Mouse (Mus musculus): ENCODE measurements around the gene Itga10. TPM values are rescaled to one million over a fixed set of nuclear protein-coding genes. Genes with fewer than 3 reads are reported as not detected.

Itga10 gene
- polyA plus RNA-seq, 1 experiment = 1.1 TPM

DNA sequence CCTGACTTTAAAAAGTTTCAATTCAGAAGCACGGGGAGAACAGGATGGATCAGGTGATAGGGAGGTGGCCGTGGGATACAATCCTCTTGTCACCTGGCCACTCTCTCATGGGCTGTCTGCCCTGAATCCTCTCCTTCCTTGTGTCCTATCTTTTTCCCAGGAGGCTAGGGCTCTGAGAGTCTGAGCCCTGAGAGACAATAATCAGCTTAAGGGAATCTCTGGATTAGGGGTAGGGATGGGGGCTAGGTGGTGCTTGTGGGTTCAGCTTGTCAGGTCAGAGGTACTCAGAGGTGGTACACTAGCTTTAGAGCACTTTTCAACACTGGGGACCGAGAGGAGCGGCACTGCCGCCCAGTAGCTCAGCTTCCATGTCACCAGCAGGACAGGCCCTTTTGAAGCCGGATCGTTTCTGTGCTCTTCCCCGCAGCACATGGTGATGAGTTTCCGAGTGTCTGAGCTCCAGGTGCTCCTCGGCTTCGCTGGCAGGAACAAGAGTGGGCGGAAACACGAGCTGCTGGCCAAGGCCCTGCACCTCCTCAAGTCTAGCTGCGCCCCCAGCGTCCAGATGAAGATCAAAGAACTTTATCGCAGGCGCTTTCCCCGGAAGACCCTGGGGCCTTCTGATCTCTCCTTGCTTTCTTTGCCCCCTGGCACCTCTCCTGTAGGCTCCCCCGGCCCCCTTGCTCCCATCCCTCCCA, 53.8 kb downstream of the Itga10 start:
- TF ChIP-seq POLR2A (IDR thresholded peaks at IDR 0.05; ENCODE audit: low read depth, low read length) = no peak
- no peak for TF ChIP-seq CTCF (IDR thresholded peaks at IDR 0.05; ENCODE audit: extremely low read depth, insufficient read depth, insufficient read length, insufficient replicate concordance)
- peaks cover 4% of the 10 kb centered on the region; the same call in 1 of the 2 replicates for H3K4me1 ChIP-seq (ENCODE audit: control insufficient read depth, insufficient read depth, insufficient read length)
- no peak for DNase-seq (ENCODE audit: low read depth in 1 of 2, low spot score in 2 of 2)

DNA sequence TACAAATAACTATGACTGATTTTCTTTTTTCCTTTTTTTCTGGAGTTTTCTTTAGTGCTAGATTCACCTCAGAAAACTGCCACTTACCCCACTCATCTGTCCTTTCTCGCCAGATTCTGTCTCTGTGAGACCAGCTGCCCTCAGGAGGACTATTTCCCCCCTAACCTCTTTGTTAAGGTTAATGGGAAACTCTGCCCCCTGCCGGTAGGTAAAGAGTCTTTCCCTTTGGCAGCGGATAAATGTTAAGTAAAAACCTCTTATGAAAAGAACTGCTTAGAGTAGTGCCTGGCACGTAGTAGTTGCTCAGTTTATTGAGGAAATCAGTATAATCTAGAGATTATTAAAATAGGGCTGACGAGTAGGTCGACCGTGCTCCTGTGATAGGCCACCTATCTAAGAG, 55.0 kb downstream of the Itga10 start:
- no peak for TF ChIP-seq POLR2A (IDR thresholded peaks at IDR 0.05; ENCODE audit: low read depth, low read length)
- no peak for TF ChIP-seq CTCF (IDR thresholded peaks at IDR 0.05; ENCODE audit: extremely low read depth, insufficient read depth, insufficient read length, insufficient replicate concordance)
- Histone ChIP-seq H3K4me3 (ENCODE audit: extremely low read depth, insufficient read depth, insufficient read length) (no peak overlapping the region), H3K27ac (ENCODE audit: insufficient read depth, low read length) (no peak overlapping the region), H3K36me3 (ENCODE audit: control insufficient read depth, insufficient read depth, low read length) (peaks cover 18% of the 10 kb centered on the region), H3K27me3 (ENCODE audit: control insufficient read depth, insufficient read depth, low read length) (no peaks in the 10 kb centered on the region), H3K4me1 (ENCODE audit: control insufficient read depth, insufficient read depth, insufficient read length) (peaks cover 4% of the 10 kb centered on the region; the same call in 1 of the 2 replicates)
- WGBS = 69% methylated on average over 7 of the region's 7 CpGs
- peak in 1 of 2 experiments; percentile 29 for DNase-seq (ENCODE audit: low read depth in 1 of 2, low spot score in 2 of 2)

More for the DNA sequence above, 53.8 kb downstream of the Itga10 start:
- H3K27ac ChIP-seq (ENCODE audit: insufficient read depth, low read length) = no peak overlapping the region
- H3K4me3 ChIP-seq (ENCODE audit: extremely low read depth, insufficient read depth, insufficient read length) = no peak overlapping the region
- H3K36me3 ChIP-seq (ENCODE audit: control insufficient read depth, insufficient read depth, low read length) = peaks cover 15% of the 10 kb centered on the region
- no peaks in the 10 kb centered on the region for H3K27me3 ChIP-seq (ENCODE audit: control insufficient read depth, insufficient read depth, low read length)
- 91% methylated on average over 19 of the region's 19 CpGs for WGBS

DNA sequence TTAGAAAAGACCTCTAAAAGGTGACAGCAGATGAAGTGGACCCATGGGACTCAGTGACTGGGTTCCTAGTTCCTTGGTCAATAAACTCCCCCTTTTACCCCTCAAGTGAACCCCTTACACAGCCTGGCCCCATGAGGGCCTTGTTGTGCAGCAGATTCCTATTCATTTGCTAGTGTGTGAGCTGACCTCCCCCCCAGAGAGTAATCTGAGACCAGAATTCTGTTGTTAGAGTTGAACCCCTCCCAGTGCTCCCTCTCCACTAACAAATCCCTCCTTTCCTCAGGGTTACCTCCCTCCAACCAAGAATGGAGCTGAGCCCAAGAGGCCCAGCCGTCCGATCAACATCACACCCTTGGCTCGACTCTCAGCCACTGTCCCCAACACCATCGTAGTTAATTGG, 55.6 kb downstream of the Itga10 start:
- H3K36me3 ChIP-seq (ENCODE audit: control insufficient read depth, insufficient read depth, low read length) = peaks cover 18% of the 10 kb centered on the region
- 96% methylated on average over 4 of the region's 4 CpGs for WGBS

DNA sequence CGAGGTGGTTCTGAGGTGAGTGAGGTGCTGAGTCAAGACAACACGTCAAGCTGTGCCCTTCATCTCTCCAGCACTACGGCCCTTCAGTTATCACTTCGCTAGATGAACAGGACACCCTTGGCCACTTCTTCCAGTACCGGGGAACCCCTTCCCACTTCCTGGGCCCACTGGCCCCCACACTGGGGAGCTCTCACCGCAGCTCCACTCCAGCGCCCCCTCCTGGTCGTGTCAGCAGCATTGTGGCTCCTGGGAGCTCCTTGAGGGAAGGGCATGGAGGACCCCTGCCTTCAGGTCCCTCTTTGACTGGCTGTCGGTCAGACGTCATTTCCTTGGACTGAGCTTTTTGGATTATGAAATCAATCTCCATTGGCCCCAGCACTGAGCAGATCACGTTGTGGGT, 59.4 kb downstream of the Itga10 start:
- 75% methylated on average over 11 of the region's 11 CpGs for WGBS
- Histone ChIP-seq H3K4me3 (ENCODE audit: extremely low read depth, insufficient read depth, insufficient read length) (no peak overlapping the region), H3K27ac (ENCODE audit: insufficient read depth, low read length) (no peak overlapping the region), H3K36me3 (ENCODE audit: control insufficient read depth, insufficient read depth, low read length) (peaks cover 18% of the 10 kb centered on the region), H3K27me3 (ENCODE audit: control insufficient read depth, insufficient read depth, low read length) (0 out of 2 replicates have a peak, but pooled peaks cover 2% of the 10 kb centered on the region), H3K4me1 (ENCODE audit: control insufficient read depth, insufficient read depth, insufficient read length) (peaks cover 6% of the 10 kb centered on the region)
- TF ChIP-seq CTCF (IDR thresholded peaks at IDR 0.05; ENCODE audit: extremely low read depth, insufficient read depth, insufficient read length, insufficient replicate concordance) (peak; percentile 15; the same call in 1 of the 2 replicates), POLR2A (IDR thresholded peaks at IDR 0.05; ENCODE audit: low read depth, low read length) (no peak)
- DNase-seq (ENCODE audit: low read depth in 1 of 2, low spot score in 2 of 2) = peak in 1 of 2 experiments; percentile 28

More for the DNA sequence above, 55.6 kb downstream of the Itga10 start:
- Histone ChIP-seq H3K4me3 (ENCODE audit: extremely low read depth, insufficient read depth, insufficient read length) (no peak overlapping the region), H3K27ac (ENCODE audit: insufficient read depth, low read length) (no peak overlapping the region), H3K4me1 (ENCODE audit: control insufficient read depth, insufficient read depth, insufficient read length) (peaks cover 3% of the 10 kb centered on the region; the same call in 1 of the 2 replicates), H3K27me3 (ENCODE audit: control insufficient read depth, insufficient read depth, low read length) (no peaks in the 10 kb centered on the region)
- DNase-seq (ENCODE audit: low read depth in 1 of 2, low spot score in 2 of 2) = no peak
- TF ChIP-seq POLR2A (IDR thresholded peaks at IDR 0.05; ENCODE audit: low read depth, low read length) (no peak), CTCF (IDR thresholded peaks at IDR 0.05; ENCODE audit: extremely low read depth, insufficient read depth, insufficient read length, insufficient replicate concordance) (no peak)

GRCm38 (mm10) chr3:96706217-96706616, 60.8 kb downstream of the Itga10 start:
- H3K27ac ChIP-seq (ENCODE audit: insufficient read depth, low read length) = no peak overlapping the region
- DNase-seq (ENCODE audit: low read depth in 1 of 2, low spot score in 2 of 2) = no peak

GRCm38 (mm10) chr3:96706984-96707383, 61.6 kb downstream of the Itga10 start:
- H3K27me3 ChIP-seq (ENCODE audit: control insufficient read depth, insufficient read depth, low read length) = 0 out of 2 replicates have a peak, but pooled peaks cover 2% of the 10 kb centered on the region
- H3K27ac ChIP-seq (ENCODE audit: insufficient read depth, low read length) = no peak overlapping the region
- peaks cover 25% of the 10 kb centered on the region for H3K36me3 ChIP-seq (ENCODE audit: control insufficient read depth, insufficient read depth, low read length)
- TF ChIP-seq CTCF (IDR thresholded peaks at IDR 0.05; ENCODE audit: extremely low read depth, insufficient read depth, insufficient read length, insufficient replicate concordance) (no peak), POLR2A (IDR thresholded peaks at IDR 0.05; ENCODE audit: low read depth, low read length) (no peak)
- H3K4me1 ChIP-seq (ENCODE audit: control insufficient read depth, insufficient read depth, insufficient read length) = peaks cover 6% of the 10 kb centered on the region
- DNase-seq (ENCODE audit: low read depth in 1 of 2, low spot score in 2 of 2) = no peak
- no peak overlapping the region for H3K4me3 ChIP-seq (ENCODE audit: extremely low read depth, insufficient read depth, insufficient read length)
- WGBS = 82% methylated on average over 7 of the region's 7 CpGs

More at GRCm38 (mm10) chr3:96706217-96706616, 60.8 kb downstream of the Itga10 start:
- TF ChIP-seq CTCF (IDR thresholded peaks at IDR 0.05; ENCODE audit: extremely low read depth, insufficient read depth, insufficient read length, insufficient replicate concordance) = no peak
- no peak for TF ChIP-seq POLR2A (IDR thresholded peaks at IDR 0.05; ENCODE audit: low read depth, low read length)
- peaks cover 22% of the 10 kb centered on the region for H3K36me3 ChIP-seq (ENCODE audit: control insufficient read depth, insufficient read depth, low read length)
- H3K4me1 ChIP-seq (ENCODE audit: control insufficient read depth, insufficient read depth, insufficient read length) = peaks cover 6% of the 10 kb centered on the region
- H3K4me3 ChIP-seq (ENCODE audit: extremely low read depth, insufficient read depth, insufficient read length) = no peak overlapping the region
- 90% methylated on average over 11 of the region's 11 CpGs for WGBS
- H3K27me3 ChIP-seq (ENCODE audit: control insufficient read depth, insufficient read depth, low read length) = 0 out of 2 replicates have a peak, but pooled peaks cover 2% of the 10 kb centered on the region
